Mouse (Mus musculus): ENCODE results near the gene Ccdc18.
"Not testable (repeated sequence)": the region's sequence is repeated elsewhere in the genome, so short reads cannot be mapped to it uniquely, and the experiment has no call there.

Ccdc18 gene

DNA sequence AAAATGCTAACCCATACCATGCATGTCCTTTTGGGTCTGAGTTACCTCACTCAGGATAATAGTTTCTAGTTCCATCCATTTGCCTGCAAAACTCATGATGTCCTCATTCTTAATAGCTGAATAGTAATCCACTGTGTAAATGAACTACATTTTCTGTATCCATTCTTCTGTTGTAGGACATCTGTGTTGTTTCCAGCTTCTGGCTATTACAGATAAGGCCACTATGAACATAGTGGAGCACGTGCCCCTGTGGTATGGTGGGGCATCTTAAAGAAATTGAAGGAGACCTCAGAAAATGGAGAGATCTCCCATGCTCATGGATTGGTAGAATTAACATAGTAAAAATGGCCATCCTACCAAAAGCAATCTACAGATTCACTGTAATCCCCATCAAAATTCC lies 131.1 kb downstream of the Ccdc18 start:
- DNase-seq: not testable (repeated sequence)

DNA sequence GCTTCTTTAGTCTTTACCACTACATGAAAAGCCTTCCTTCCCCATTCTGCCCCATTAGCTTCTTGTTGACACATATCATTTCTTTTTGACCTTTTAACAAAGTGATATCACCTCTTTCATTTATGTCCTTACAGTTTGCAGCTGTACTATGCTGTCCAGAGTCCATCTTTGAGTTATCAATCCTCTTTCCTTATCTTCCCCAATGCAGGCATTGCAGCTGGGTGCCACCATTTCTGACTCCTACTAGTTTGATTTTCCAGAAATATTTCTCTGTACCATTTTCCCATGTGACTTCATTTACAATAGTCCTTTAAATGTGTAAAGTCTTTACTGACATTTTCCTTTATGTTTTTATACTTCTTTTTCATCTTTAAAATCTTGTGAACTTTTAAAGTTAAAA lies 134.3 kb downstream of the Ccdc18 start:
- no peak for DNase-seq

- peak; percentile 94 for DNase-seq
These were observed 135.7 kb downstream of the Ccdc18 start, which contains the start of gene Dr1 for GRCm38 (mm10) chr5:108268127-108269062. Gene Dr1, plus strand, starts transcription at chr5:108268897.

- no peak for DNase-seq
These were observed 136.6 kb downstream of the Ccdc18 start for GRCm38 (mm10) chr5:108269063-108269810.

DNA sequence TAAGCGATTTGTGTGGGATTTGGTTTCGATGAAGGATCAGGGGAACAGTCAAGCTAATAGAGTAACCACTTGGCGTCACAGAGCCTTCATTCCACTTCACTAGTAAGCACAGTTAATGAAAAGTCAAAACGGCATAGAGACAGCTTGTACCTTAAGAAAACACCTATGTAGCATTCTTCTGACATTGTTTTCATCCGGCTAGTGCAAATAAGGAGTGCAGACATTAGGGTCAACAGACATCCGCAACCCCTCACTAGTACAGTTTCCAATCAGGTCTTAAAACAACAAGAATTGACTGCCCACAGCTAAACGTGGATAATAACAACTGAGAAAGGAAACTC lies 137.1 kb downstream of the Ccdc18 start:
- no peak for DNase-seq

DNA sequence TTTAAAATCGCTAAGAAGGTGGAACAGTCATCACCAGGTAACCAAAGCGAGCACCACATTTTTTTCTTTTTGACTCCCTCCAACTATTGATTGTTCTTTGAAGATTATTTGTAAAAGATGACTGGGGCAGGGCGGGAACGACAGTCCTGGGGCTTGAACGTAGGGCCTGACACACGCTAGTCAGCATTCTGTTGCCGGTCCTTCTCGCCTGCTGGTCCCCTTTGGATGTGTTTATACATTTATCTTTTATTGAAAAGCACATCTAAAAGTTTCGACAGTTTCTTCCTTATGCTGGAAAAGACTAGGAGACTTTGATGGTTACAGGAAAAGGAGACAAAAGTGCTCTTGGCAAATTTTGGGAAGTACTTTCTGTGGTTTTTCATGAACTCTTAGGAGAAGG lies 137.7 kb downstream of the Ccdc18 start:
- no peak for DNase-seq

GRCm38 (mm10) chr5:108271345-108271744 lies 138.7 kb downstream of the Ccdc18 start:
- DNase-seq: not testable (repeated sequence)

All from kidney, postnatal 10 days (tissue).